Mouse (Mus musculus): ENCODE results near the gene Nme8. TPM values are rescaled to one million over a fixed set of nuclear protein-coding genes. Genes with fewer than 3 reads are reported as not detected.

Nme8 gene
- polyA plus RNA-seq, 1 experiment from 2014 or later: not detected

GRCm38 (mm10) chr13:19613426-19613825 lies 84.2 kb downstream of the Nme8 start:
- H3K9me3 ChIP-seq (ENCODE audit: control insufficient read depth, low read length): no peaks in the 10 kb centered on the region
- H3K9ac ChIP-seq (ENCODE audit: low read depth, low read length): no peak overlapping the region
- ATAC-seq (ENCODE audit: low FRiP score, low TSS enrichment): no peak
- no peaks in the 10 kb centered on the region for H3K27me3 ChIP-seq (ENCODE audit: control insufficient read depth, insufficient read depth, low read length)
- H3K4me2 ChIP-seq (replicated peaks; ENCODE audit: low read depth, low read length): no peak overlapping the region
- H3K4me3 ChIP-seq (ENCODE audit: low read length): no peak overlapping the region
- H3K4me1 ChIP-seq (ENCODE audit: control insufficient read depth, insufficient read depth, low read length): no peaks in the 10 kb centered on the region
- WGBS: 94% methylated on average over 1 of the region's 1 CpGs
- no peaks in the 10 kb centered on the region for H3K36me3 ChIP-seq (ENCODE audit: control insufficient read depth, insufficient read depth, low read length)
- H3K27ac ChIP-seq (ENCODE audit: low read depth, low read length): no peak overlapping the region

DNA sequence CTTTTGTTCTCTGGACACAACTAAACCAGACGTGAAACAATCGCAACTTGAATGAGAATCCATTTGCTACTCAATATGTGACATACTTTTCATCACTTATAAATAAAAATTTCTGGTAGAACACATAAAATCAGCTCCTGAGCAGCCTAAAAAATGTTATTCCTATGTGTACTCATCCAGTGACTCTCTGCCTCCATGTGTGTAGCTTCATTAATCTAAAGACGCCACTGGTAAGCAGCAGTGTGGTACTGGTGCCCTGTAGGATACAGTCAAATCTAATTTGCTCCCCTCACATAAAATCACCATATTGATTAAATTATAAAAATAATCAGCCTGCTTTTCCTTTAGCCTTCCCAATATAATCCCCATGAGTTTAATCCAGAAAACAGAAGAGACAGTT lies 84.6 kb downstream of the Nme8 start:
- Histone ChIP-seq H3K9me3 (ENCODE audit: control insufficient read depth, low read length) (no peaks in the 10 kb centered on the region), H3K4me2 (replicated peaks; ENCODE audit: low read depth, low read length) (no peak overlapping the region), H3K36me3 (ENCODE audit: control insufficient read depth, insufficient read depth, low read length) (no peaks in the 10 kb centered on the region), H3K27me3 (ENCODE audit: control insufficient read depth, insufficient read depth, low read length) (no peaks in the 10 kb centered on the region), H3K4me3 (ENCODE audit: low read length) (no peak overlapping the region), H3K27ac (ENCODE audit: low read depth, low read length) (no peak overlapping the region), H3K9ac (ENCODE audit: low read depth, low read length) (no peak overlapping the region), H3K4me1 (ENCODE audit: control insufficient read depth, insufficient read depth, low read length) (no peaks in the 10 kb centered on the region)
- WGBS: 94% methylated on average over 3 of the region's 3 CpGs
- no peak for ATAC-seq (ENCODE audit: low FRiP score, low TSS enrichment)

- Histone ChIP-seq H3K36me3 (ENCODE audit: control insufficient read depth, insufficient read depth, low read length) (no peaks in the 10 kb centered on the region), H3K27me3 (ENCODE audit: control insufficient read depth, insufficient read depth, low read length) (no peaks in the 10 kb centered on the region), H3K4me2 (replicated peaks; ENCODE audit: low read depth, low read length) (no peak overlapping the region), H3K27ac (ENCODE audit: low read depth, low read length) (no peak overlapping the region), H3K9ac (ENCODE audit: low read depth, low read length) (no peak overlapping the region), H3K4me1 (ENCODE audit: control insufficient read depth, insufficient read depth, low read length) (no peaks in the 10 kb centered on the region), H3K4me3 (ENCODE audit: low read length) (no peak overlapping the region), H3K9me3 (ENCODE audit: control insufficient read depth, low read length) (no peaks in the 10 kb centered on the region)
- 85% methylated on average over 1 of the region's 1 CpGs for WGBS
- no peak for ATAC-seq (ENCODE audit: low FRiP score, low TSS enrichment)
Measured at GRCm38 (mm10) chr13:19612348-19612747, 85.2 kb downstream of the Nme8 start.

- Histone ChIP-seq H3K4me3 (ENCODE audit: low read length) (no peak overlapping the region), H3K9ac (ENCODE audit: low read depth, low read length) (no peak overlapping the region)
- no peak for ATAC-seq (ENCODE audit: low FRiP score, low TSS enrichment)
Measured at GRCm38 (mm10) chr13:19608120-19608519, 89.5 kb downstream of the Nme8 start.

GRCm38 (mm10) chr13:19604916-19605315 lies 92.7 kb downstream of the Nme8 start:
- H3K4me1 ChIP-seq (ENCODE audit: control insufficient read depth, insufficient read depth, low read length): no peaks in the 10 kb centered on the region
- H3K9ac ChIP-seq (ENCODE audit: low read depth, low read length): no peak overlapping the region
- ATAC-seq (ENCODE audit: low FRiP score, low TSS enrichment): no peak
- H3K36me3 ChIP-seq (ENCODE audit: control insufficient read depth, insufficient read depth, low read length): no peaks in the 10 kb centered on the region
- no peak overlapping the region for H3K4me2 ChIP-seq (replicated peaks; ENCODE audit: low read depth, low read length)
- H3K27me3 ChIP-seq (ENCODE audit: control insufficient read depth, insufficient read depth, low read length): no peaks in the 10 kb centered on the region
- no peaks in the 10 kb centered on the region for H3K9me3 ChIP-seq (ENCODE audit: control insufficient read depth, low read length)
- H3K27ac ChIP-seq (ENCODE audit: low read depth, low read length): no peak overlapping the region
- H3K4me3 ChIP-seq (ENCODE audit: low read length): no peak overlapping the region

More at GRCm38 (mm10) chr13:19608120-19608519, 89.5 kb downstream of the Nme8 start:
- Histone ChIP-seq H3K4me2 (replicated peaks; ENCODE audit: low read depth, low read length) (no peak overlapping the region), H3K4me1 (ENCODE audit: control insufficient read depth, insufficient read depth, low read length) (no peaks in the 10 kb centered on the region), H3K9me3 (ENCODE audit: control insufficient read depth, low read length) (no peaks in the 10 kb centered on the region), H3K27ac (ENCODE audit: low read depth, low read length) (no peak overlapping the region), H3K36me3 (ENCODE audit: control insufficient read depth, insufficient read depth, low read length) (no peaks in the 10 kb centered on the region), H3K27me3 (ENCODE audit: control insufficient read depth, insufficient read depth, low read length) (no peaks in the 10 kb centered on the region)

DNA sequence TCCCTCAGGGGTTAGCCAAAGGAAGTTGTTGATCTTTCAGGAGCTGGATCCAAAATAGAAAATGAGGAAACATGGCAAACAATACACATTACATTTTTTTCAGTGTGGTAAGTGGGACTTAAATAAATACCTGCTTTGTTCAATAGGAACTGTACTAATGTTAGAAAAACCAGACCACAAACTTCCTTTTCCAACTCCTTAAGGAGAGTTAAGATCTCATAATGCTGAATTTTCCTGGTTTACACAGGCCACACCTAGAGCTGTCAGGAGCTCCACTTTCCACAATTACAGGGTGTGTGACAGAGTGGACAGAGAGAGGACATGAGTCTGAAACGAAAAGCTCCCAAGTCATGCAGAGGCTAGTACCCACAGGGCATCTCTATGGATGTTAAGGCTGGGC lies 93.9 kb downstream of the Nme8 start:
- WGBS: 69% methylated on average over 1 of the region's 1 CpGs
- Histone ChIP-seq H3K36me3 (ENCODE audit: control insufficient read depth, insufficient read depth, low read length) (no peaks in the 10 kb centered on the region), H3K4me3 (ENCODE audit: low read length) (no peak overlapping the region), H3K27me3 (ENCODE audit: control insufficient read depth, insufficient read depth, low read length) (no peaks in the 10 kb centered on the region), H3K4me2 (replicated peaks; ENCODE audit: low read depth, low read length) (no peak overlapping the region), H3K27ac (ENCODE audit: low read depth, low read length) (no peak overlapping the region), H3K9me3 (ENCODE audit: control insufficient read depth, low read length) (no peaks in the 10 kb centered on the region), H3K9ac (ENCODE audit: low read depth, low read length) (no peak overlapping the region), H3K4me1 (ENCODE audit: control insufficient read depth, insufficient read depth, low read length) (no peaks in the 10 kb centered on the region)
- ATAC-seq (ENCODE audit: low FRiP score, low TSS enrichment): no peak

GRCm38 (mm10) chr13:19602531-19602930 lies 95.1 kb downstream of the Nme8 start:
- Histone ChIP-seq H3K4me1 (ENCODE audit: control insufficient read depth, insufficient read depth, low read length) (no peaks in the 10 kb centered on the region), H3K4me2 (replicated peaks; ENCODE audit: low read depth, low read length) (no peak overlapping the region), H3K4me3 (ENCODE audit: low read length) (no peak overlapping the region), H3K36me3 (ENCODE audit: control insufficient read depth, insufficient read depth, low read length) (no peaks in the 10 kb centered on the region), H3K9ac (ENCODE audit: low read depth, low read length) (no peak overlapping the region), H3K27ac (ENCODE audit: low read depth, low read length) (no peak overlapping the region), H3K9me3 (ENCODE audit: control insufficient read depth, low read length) (no peaks in the 10 kb centered on the region), H3K27me3 (ENCODE audit: control insufficient read depth, insufficient read depth, low read length) (no peaks in the 10 kb centered on the region)
- no peak for ATAC-seq (ENCODE audit: low FRiP score, low TSS enrichment)
- WGBS: 84% methylated on average over 1 of the region's 1 CpGs

DNA sequence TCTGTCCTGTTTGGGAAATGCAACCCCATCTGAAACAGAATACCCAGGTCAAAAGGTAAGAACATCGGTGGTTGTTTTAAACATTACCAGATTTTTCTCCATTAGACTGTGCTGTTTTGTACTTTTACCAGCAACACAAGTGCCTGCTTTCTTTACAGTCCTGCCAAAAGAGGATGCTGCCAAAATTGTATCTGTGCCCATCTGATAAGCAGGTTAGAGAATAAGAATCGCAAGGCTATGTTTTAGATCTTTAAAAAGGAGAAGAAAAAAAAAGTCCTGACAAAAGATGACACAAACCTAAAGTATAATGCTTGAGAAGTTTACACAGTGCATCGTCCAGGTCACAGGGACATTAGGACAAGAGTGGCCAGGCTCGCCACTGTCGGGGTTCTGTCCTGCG lies 98.4 kb downstream of the Nme8 start:
- Histone ChIP-seq H3K27me3 (ENCODE audit: control insufficient read depth, insufficient read depth, low read length) (no peaks in the 10 kb centered on the region), H3K9me3 (ENCODE audit: control insufficient read depth, low read length) (no peaks in the 10 kb centered on the region), H3K27ac (ENCODE audit: low read depth, low read length) (no peak overlapping the region), H3K4me2 (replicated peaks; ENCODE audit: low read depth, low read length) (no peak overlapping the region), H3K36me3 (ENCODE audit: control insufficient read depth, insufficient read depth, low read length) (no peaks in the 10 kb centered on the region), H3K9ac (ENCODE audit: low read depth, low read length) (no peak overlapping the region), H3K4me3 (ENCODE audit: low read length) (no peak overlapping the region), H3K4me1 (ENCODE audit: control insufficient read depth, insufficient read depth, low read length) (no peaks in the 10 kb centered on the region)
- ATAC-seq (ENCODE audit: low FRiP score, low TSS enrichment): no peak
- WGBS: 84% methylated on average over 6 of the region's 6 CpGs

DNA sequence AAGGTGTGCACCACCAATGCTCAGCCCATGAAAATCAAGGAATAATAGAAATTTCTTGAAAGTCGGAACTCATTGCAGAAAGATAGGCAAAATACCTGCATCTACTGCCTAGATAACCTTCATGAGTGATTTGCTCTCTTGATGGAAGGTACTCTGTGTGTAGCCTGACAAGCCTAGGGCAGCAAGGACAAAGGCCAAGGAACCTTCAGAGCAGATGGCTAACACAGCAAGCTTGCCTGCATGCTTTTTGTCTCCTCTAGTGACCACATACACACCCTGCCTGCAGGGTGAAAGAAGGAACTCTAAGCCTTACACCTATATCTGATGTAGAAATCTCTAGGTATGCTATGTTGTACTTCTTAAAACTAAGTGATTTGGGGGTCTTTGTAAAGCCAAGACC lies 102.5 kb downstream of the Nme8 start:
- ATAC-seq (ENCODE audit: low FRiP score, low TSS enrichment): no peak
- H3K4me2 ChIP-seq (replicated peaks; ENCODE audit: low read depth, low read length): no peak overlapping the region
- no peak overlapping the region for H3K27ac ChIP-seq (ENCODE audit: low read depth, low read length)
- no peaks in the 10 kb centered on the region for H3K27me3 ChIP-seq (ENCODE audit: control insufficient read depth, insufficient read depth, low read length)
- H3K36me3 ChIP-seq (ENCODE audit: control insufficient read depth, insufficient read depth, low read length): no peaks in the 10 kb centered on the region
- 91% methylated on average over 1 of the region's 1 CpGs for WGBS
- no peaks in the 10 kb centered on the region for H3K9me3 ChIP-seq (ENCODE audit: control insufficient read depth, low read length)
- no peaks in the 10 kb centered on the region for H3K4me1 ChIP-seq (ENCODE audit: control insufficient read depth, insufficient read depth, low read length)
- H3K4me3 ChIP-seq (ENCODE audit: low read length): no peak overlapping the region
- no peak overlapping the region for H3K9ac ChIP-seq (ENCODE audit: low read depth, low read length)
